Comparison of ENCODE assay signal across 12 mouse cellular contexts in genomic region chr14:34453648-34454047, GRCm38 (mm10). TPM values are rescaled to one million over a fixed set of nuclear protein-coding genes. Genes with fewer than 3 reads are reported as not detected.
DNase-seq lines count a peak whose midpoint lies in the region; ATAC-seq lines count a peak whose summit lies in the region.
"Had no signal": no experiment of that assay in that cellular context is flagged by ENCODE, and none has a peak within 500 bp of the region (broad histone marks: within the 10 kb centered on the region; RNA-seq: fewer than 3 reads in every experiment).

No protein-coding gene starts in this region.

- no peaks in the 10 kb centered on the region for H3K27me3 ChIP-seq in heart, embryonic 15.5 days
- no peaks in the 10 kb centered on the region for H3K27me3 ChIP-seq in hindbrain, embryonic 11.5 days (ENCODE audit: control insufficient read depth, insufficient read depth, low read length)
- no peaks in the 10 kb centered on the region for H3K27me3 ChIP-seq in midbrain, embryonic 16.5 days (ENCODE audit: control insufficient read depth, insufficient read depth, low read depth, low read length)

- H3K9me3 ChIP-seq in heart, embryonic 15.5 days (replicated peaks): no peaks in the 10 kb centered on the region
- no peaks in the 10 kb centered on the region for H3K9me3 ChIP-seq in hindbrain, embryonic 11.5 days (ENCODE audit: control insufficient read depth, low read length)
- no peaks in the 10 kb centered on the region for H3K9me3 ChIP-seq in midbrain, embryonic 16.5 days (replicated peaks; ENCODE audit: control insufficient read depth, low read length, poor library complexity, severe bottlenecking)

- H3K4me2 ChIP-seq in heart, embryonic 15.5 days: no peak overlapping the region
- no peak overlapping the region for H3K4me2 ChIP-seq in hindbrain, embryonic 11.5 days (replicated peaks; ENCODE audit: low read depth, low read length)
- H3K4me2 ChIP-seq in midbrain, embryonic 16.5 days (ENCODE audit: low read length): peak overlapping the region; percentile 39; the same call in 1 of the 2 replicates

- no peak overlapping the region for H3K9ac ChIP-seq in heart, embryonic 15.5 days
- H3K9ac ChIP-seq in hindbrain, embryonic 11.5 days (ENCODE audit: low read depth, low read length): no peak overlapping the region
- no peak overlapping the region for H3K9ac ChIP-seq in midbrain, embryonic 16.5 days (ENCODE audit: low read depth, low read length)

- DNase-seq in heart, adult 11 months: no peak
- peak; percentile 67 for DNase-seq in embryo, embryonic 10.5 days (ENCODE audit: low spot score)
- DNase-seq in hindbrain, embryonic 11.5 days (ENCODE audit: low spot score): peak; percentile 43
- no peak for DNase-seq in adrenal gland, postnatal 36 days
- DNase-seq in cerebellum, postnatal 14 days: no peak
- DNase-seq: adrenal gland, adult 8-10 months; kidney, postnatal 4 days; lung, postnatal 4 days had no signal

- H3K4me1 ChIP-seq in heart, embryonic 15.5 days (replicated peaks): peaks cover 17% of the 10 kb centered on the region
- H3K4me1 ChIP-seq in hindbrain, embryonic 11.5 days (replicated peaks; ENCODE audit: control insufficient read depth, insufficient read depth, low read length): peaks cover 2% of the 10 kb centered on the region; the same call in 1 of the 2 replicates
- H3K4me1 ChIP-seq in midbrain, embryonic 16.5 days (ENCODE audit: control insufficient read depth, insufficient read depth, low read length): peaks cover 12% of the 10 kb centered on the region

- peak overlapping the region; percentile 67 for H3K27ac ChIP-seq in heart, embryonic 15.5 days
- peak overlapping the region; percentile 85 for H3K27ac ChIP-seq in hindbrain, embryonic 11.5 days (ENCODE audit: low read depth, low read length)
- H3K27ac ChIP-seq in midbrain, embryonic 16.5 days (ENCODE audit: low read length): peak overlapping the region; percentile 78

- no peak overlapping the region for H3K4me3 ChIP-seq in heart, embryonic 15.5 days
- H3K4me3 ChIP-seq in hindbrain, embryonic 11.5 days (ENCODE audit: low read depth, low read length): no peak overlapping the region
- H3K4me3 ChIP-seq in midbrain, embryonic 16.5 days (ENCODE audit: low read depth, low read length): no peak overlapping the region
- H3K4me3 ChIP-seq: erythroblast, embryonic 14.5 days had no signal

- peaks cover 7% of the 10 kb centered on the region; the same call in 1 of the 2 replicates for H3K36me3 ChIP-seq in heart, embryonic 15.5 days
- no peaks in the 10 kb centered on the region for H3K36me3 ChIP-seq in hindbrain, embryonic 11.5 days (ENCODE audit: control insufficient read depth, insufficient read depth, low read length)
- no peaks in the 10 kb centered on the region for H3K36me3 ChIP-seq in midbrain, embryonic 16.5 days (ENCODE audit: control insufficient read depth, insufficient read depth, low read length)

- 27% methylated on average over 6 of the region's 6 CpGs for whole genome bisulfite sequencing in heart, embryonic 15.5 days
- WGBS in hindbrain, embryonic 11.5 days: 13% methylated on average over 6 of the region's 6 CpGs
- WGBS in midbrain, embryonic 16.5 days: 7% methylated on average over 6 of the region's 6 CpGs

- ATAC-seq in heart, embryonic 15.5 days (replicated peaks; ENCODE audit: insufficient number of reproducible peaks, insufficient read depth, low FRiP score, low read depth): peak; percentile 43; the same call in 1 of the 2 replicates
- peak; percentile 80 for ATAC-seq in hindbrain, embryonic 11.5 days (ENCODE audit: low FRiP score)
- ATAC-seq in midbrain, embryonic 16.5 days: peak; percentile 60; the same call in 1 of the 2 replicates
- no peak for ATAC-seq in inflammation-experienced regulatory T-cells, adult 6 months

RNA-seq across cellular contexts. Expression of gene Bmpr1a, which starts 49.5 kb away (rescaled TPM):
- 35.5 and 36.2 TPM in 2 replicates for polyA plus RNA-seq in heart, embryonic 15.5 days (2015; fragmentation: Nextera tagmentation; extraction: Ambion mirVana)
- polyA plus RNA-seq in hindbrain, embryonic 11.5 days (2014; fragmentation: Nextera tagmentation; extraction: Ambion mirVana): 44.9 and 48.9 TPM in 2 replicates
- polyA plus RNA-seq in midbrain, embryonic 16.5 days (2015; fragmentation: Nextera tagmentation; extraction: Ambion mirVana): 15.2 and 15.4 TPM in 2 replicates
- 10 to 100 TPM; 58.6 to 74.3 TPM for total RNA-seq in adrenal gland, postnatal 36 days (2021)
- under 1 TPM; 0.36 to 0.40 (median 0.40) TPM for polyA plus RNA-seq in inflammation-experienced regulatory T-cells, adult 6 months (2017; shearing (Covaris generic))
- polyA plus RNA-seq: erythroblast, embryonic 14.5 days had no signal

Comparison
In these comparisons a context has a peak if more than half of its experiments do, and no peak if none do; other contexts are left out.
1. DNase-seq: peak in embryo, embryonic 10.5 days (single experiment) and hindbrain, embryonic 11.5 days (single experiment); none in heart, adult 11 months (single experiment), adrenal gland, postnatal 36 days (0 of 2) and cerebellum, postnatal 14 days (0 of 2).
2. RNA of gene Bmpr1a, which starts 49.5 kb away (polyA plus RNA-seq): 44.9 to 48.9 TPM in hindbrain, embryonic 11.5 days, 35.5 to 36.2 TPM in heart, embryonic 15.5 days and 15.2 to 15.4 TPM in midbrain, embryonic 16.5 days; 0.36 to 0.40 TPM in inflammation-experienced regulatory T-cells, adult 6 months; every median in the first group is over 10 times any median in the second.
3. Peak in every context shown above with its lines, with median percentiles within 50 percentile points of each other: H3K27ac ChIP-seq.